Mouse (Mus musculus): ENCODE data around the gene Fgf18.

DNA sequence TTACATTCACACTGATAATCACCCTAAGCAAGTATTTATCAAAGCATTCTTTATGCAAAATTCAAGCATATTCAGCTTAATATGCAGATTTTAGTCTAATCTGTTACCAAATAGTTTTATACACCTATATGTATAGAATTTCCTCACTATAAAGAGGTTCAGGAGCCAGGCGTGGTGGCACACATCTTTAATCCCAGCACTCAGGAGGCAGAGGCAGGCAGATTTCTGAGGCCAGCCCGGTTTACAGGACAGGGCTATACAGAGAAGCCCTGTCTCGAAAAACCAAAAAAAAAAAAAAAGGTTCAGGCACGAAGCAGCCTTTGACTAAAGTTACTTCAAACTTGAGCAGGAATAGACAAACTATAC, 4.6 kb upstream of the Fgf18 start:
- TF ChIP-seq MAX (IDR thresholded peaks at IDR 0.05; ENCODE audit: low read length) (no peak), IRF4 (IDR thresholded peaks at IDR 0.05; ENCODE audit: low read depth, low read length) (no peak), ZMIZ1 (IDR thresholded peaks at IDR 0.05; ENCODE audit: low read depth, low read length) (no peak; the same call in 1 of the 2 replicates), NELFE (IDR thresholded peaks at IDR 0.05; ENCODE audit: low read depth, low read length) (no peak), TCF12 (IDR thresholded peaks at IDR 0.05; ENCODE audit: low read depth, low read length) (no peak), CTCF (conservative IDR thresholded peaks at IDR 0.05 in 1 of 2, IDR thresholded peaks at IDR 0.05 in 1 of 2; ENCODE audit: low read depth in 2 of 2, low read length in 2 of 2) (no peak), POLR2A (IDR thresholded peaks at IDR 0.05; ENCODE audit: low read depth, low read length) (no peak; the same call in 1 of the 2 replicates)
